ENCODE assay signal across 8 mouse cellular contexts in the genomic region with DNA sequence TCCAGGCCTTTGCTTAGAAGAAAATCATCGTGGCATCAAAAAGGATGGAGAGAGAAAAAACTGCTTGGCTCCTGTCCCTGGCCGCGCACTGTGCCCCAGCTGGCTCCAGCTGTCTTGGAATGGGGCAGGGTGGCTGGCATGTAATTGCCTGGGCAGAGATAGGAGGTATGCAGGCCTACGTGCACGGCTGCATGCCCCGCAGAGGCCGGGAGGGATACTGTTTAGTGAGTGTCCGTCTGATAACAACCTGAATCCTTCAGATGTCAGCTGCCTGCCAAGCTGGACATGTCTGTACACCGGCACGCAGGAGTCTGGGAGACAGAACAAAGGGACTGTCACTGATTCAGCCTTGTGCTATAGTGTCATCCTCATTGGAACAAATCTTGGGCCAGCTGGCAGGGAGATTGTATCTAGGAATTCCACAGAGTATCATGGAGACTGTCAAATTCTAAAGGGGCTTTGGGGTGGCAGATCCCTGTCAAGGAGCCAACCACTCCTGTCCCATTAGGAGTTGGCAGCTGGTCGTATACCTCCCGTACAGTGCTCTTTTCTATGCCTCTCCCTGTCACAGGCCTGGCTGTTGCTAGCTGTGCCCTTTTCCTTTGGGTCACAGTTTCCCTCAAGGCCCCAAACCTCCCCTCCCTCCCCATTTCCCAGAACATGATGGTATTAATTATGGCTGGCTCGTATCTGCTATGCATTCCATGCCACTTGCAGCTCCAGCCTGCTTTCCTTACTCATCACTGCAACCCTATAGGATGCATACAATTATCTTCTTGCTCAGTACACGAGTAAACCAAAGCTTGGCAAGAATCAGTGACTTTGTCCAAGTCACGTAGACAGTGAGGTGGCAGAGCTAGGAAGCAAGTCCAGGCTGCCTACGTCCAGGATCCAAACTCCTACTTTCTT.
DNase-seq lines count a peak whose midpoint lies in the region; ATAC-seq and TF ChIP-seq lines count a peak whose summit lies in the region.

No protein-coding gene starts in this region.

- H3K4me3 ChIP-seq in layer of hippocampus, adult 2 months = no peak overlapping the region
- no peak overlapping the region for H3K4me3 ChIP-seq in forebrain, postnatal 0 days (ENCODE audit: low read depth, low read length)
- H3K4me3 ChIP-seq in hindbrain, embryonic 10.5 days = no peak overlapping the region
- no peak overlapping the region for H3K4me3 ChIP-seq in midbrain, embryonic 16.5 days (ENCODE audit: low read depth, low read length)
- H3K4me3 ChIP-seq in left cerebral cortex, adult 2 months = no peak overlapping the region

- WGBS in forebrain, postnatal 0 days = 28% methylated on average over 16 of the region's 16 CpGs
- 57% methylated on average over 16 of the region's 16 CpGs for WGBS in hindbrain, embryonic 10.5 days
- 36% methylated on average over 16 of the region's 16 CpGs for WGBS in midbrain, embryonic 16.5 days

- H3K9ac ChIP-seq in forebrain, postnatal 0 days = no peak overlapping the region
- no peak overlapping the region for H3K9ac ChIP-seq in midbrain, embryonic 16.5 days (ENCODE audit: low read depth, low read length)

- no peak overlapping the region for H3K4me2 ChIP-seq in forebrain, postnatal 0 days (ENCODE audit: low read depth)
- no peak overlapping the region for H3K4me2 ChIP-seq in midbrain, embryonic 16.5 days (ENCODE audit: low read length)

- H3K9me3 ChIP-seq in forebrain, postnatal 0 days (ENCODE audit: low read length) = no peaks in the 10 kb centered on the region
- no peaks in the 10 kb centered on the region for H3K9me3 ChIP-seq in hindbrain, embryonic 10.5 days
- no peaks in the 10 kb centered on the region for H3K9me3 ChIP-seq in midbrain, embryonic 16.5 days (replicated peaks; ENCODE audit: control insufficient read depth, low read length, poor library complexity, severe bottlenecking)

- no peak for TF ChIP-seq CTCF in layer of hippocampus, adult 2 months (conservative IDR thresholded peaks at IDR 0.05)
- TF ChIP-seq CTCF in forebrain, postnatal 0 days (IDR thresholded peaks at IDR 0.05; ENCODE audit: low read depth) = no peak
- no peak for TF ChIP-seq CTCF in left cerebral cortex, adult 2 months (IDR thresholded peaks at IDR 0.05)

- H3K4me1 ChIP-seq in forebrain, postnatal 0 days (ENCODE audit: insufficient read depth) = peaks cover 10% of the 10 kb centered on the region; the same call in 1 of the 2 replicates
- H3K4me1 ChIP-seq in hindbrain, embryonic 10.5 days (replicated peaks) = peaks cover 43% of the 10 kb centered on the region
- peaks cover 13% of the 10 kb centered on the region; the same call in 1 of the 2 replicates for H3K4me1 ChIP-seq in midbrain, embryonic 16.5 days (ENCODE audit: control insufficient read depth, insufficient read depth, low read length)

- H3K36me3 ChIP-seq in forebrain, postnatal 0 days (ENCODE audit: insufficient read depth) = no peaks in the 10 kb centered on the region
- H3K36me3 ChIP-seq in hindbrain, embryonic 10.5 days = no peaks in the 10 kb centered on the region
- no peaks in the 10 kb centered on the region for H3K36me3 ChIP-seq in midbrain, embryonic 16.5 days (ENCODE audit: control insufficient read depth, insufficient read depth, low read length)

- no peaks in the 10 kb centered on the region for H3K27me3 ChIP-seq in forebrain, postnatal 0 days (ENCODE audit: insufficient read depth, low read length)
- H3K27me3 ChIP-seq in hindbrain, embryonic 10.5 days (ENCODE audit: insufficient read depth, poor library complexity, severe bottlenecking) = no peaks in the 10 kb centered on the region
- H3K27me3 ChIP-seq in midbrain, embryonic 16.5 days (ENCODE audit: control insufficient read depth, insufficient read depth, low read depth, low read length) = no peaks in the 10 kb centered on the region

- peak; percentile 78 for ATAC-seq in forebrain, postnatal 0 days
- peak; percentile 84 for ATAC-seq in midbrain, embryonic 16.5 days

- H3K27ac ChIP-seq in layer of hippocampus, adult 2 months = no peak overlapping the region
- no peak overlapping the region for H3K27ac ChIP-seq in forebrain, postnatal 0 days (ENCODE audit: low read depth, low read length)
- H3K27ac ChIP-seq in hindbrain, embryonic 10.5 days = peak overlapping the region; percentile 83
- H3K27ac ChIP-seq in midbrain, embryonic 16.5 days (ENCODE audit: low read length) = peak overlapping the region; percentile 20
- H3K27ac ChIP-seq in left cerebral cortex, adult 2 months = no peak overlapping the region

- DNase-seq in layer of hippocampus, postnatal 14 days (ENCODE audit: low spot score in 2 of 2) = peak; percentile 12 to 14
- DNase-seq in layer of hippocampus, adult 2 months (ENCODE audit: low spot score in 2 of 2) = no peak
- DNase-seq in forebrain, postnatal 0 days = peak; percentile 47
- DNase-seq in hindbrain, embryonic 10.5 days (ENCODE audit: low spot score) = peak; percentile 23
- no peak for DNase-seq in layer of hippocampus, postnatal 25 days (ENCODE audit: extremely low spot score in 1 of 2, low spot score in 1 of 2)
- no peak for DNase-seq in frontal cortex, postnatal 25 days (ENCODE audit: low spot score in 2 of 2)
- no peak for DNase-seq in left cerebral cortex, adult 2 months (ENCODE audit: extremely low spot score in 1 of 2, low spot score in 2 of 2)

- intact Hi-C loops in left cerebral cortex, adult 2 months (cut with DNase I) = no loop called here

Comparison
In these comparisons a context has a peak if more than half of its experiments do, and no peak if none do; other contexts are left out.
1. DNase-seq: peak in layer of hippocampus, postnatal 14 days (2 of 2), forebrain, postnatal 0 days (single experiment) and hindbrain, embryonic 10.5 days (single experiment); none in layer of hippocampus, adult 2 months (0 of 2), layer of hippocampus, postnatal 25 days (0 of 2), frontal cortex, postnatal 25 days (0 of 2) and left cerebral cortex, adult 2 months (0 of 2).
2. H3K27ac ChIP-seq: peak in hindbrain, embryonic 10.5 days (single experiment) and midbrain, embryonic 16.5 days (single experiment); none in layer of hippocampus, adult 2 months (single experiment), forebrain, postnatal 0 days (single experiment) and left cerebral cortex, adult 2 months (single experiment).